Mouse (Mus musculus): Measurements from ENCODE around the gene Rnf115.

The Rnf115 gene

GRCm38 (mm10) chr3:96834587-96835348 is 107.3 kb downstream of the Rnf115 start:
- DNase-seq (ENCODE audit: low spot score in 2 of 2) = no peak

GRCm38 (mm10) chr3:96836414-96836813 is 109.0 kb downstream of the Rnf115 start:
- no peak for DNase-seq (ENCODE audit: low spot score in 2 of 2)

- no peak for DNase-seq (ENCODE audit: low spot score in 2 of 2)
Observed at GRCm38 (mm10) chr3:96838996-96839645, 111.7 kb downstream of the Rnf115 start.
